Mouse (Mus musculus) neural tube, embryonic 12.5 days (tissue): ENCODE data around the gene Tapbp. TPM values are rescaled to one million over a fixed set of nuclear protein-coding genes. Genes with fewer than 3 reads are reported as not detected.

Experiments
- ATAC-seq: fragments of 200-750 bp; cut with Nextera tagmentation; 2 replicates; pipeline ENCODE4 v1.8.0; 2017; ENCODE audit warnings: low read depth, mild to moderate bottlenecking, moderate TSS enrichment, moderate library complexity; ENCODE audit not compliant: low FRiP score
- H3K27ac ChIP-seq: fragments of 300-500 bp; sonication (generic); 2 replicates; pipeline ENCODE4 v1.5.1; 2016
- H3K27me3 ChIP-seq: fragments of 300-500 bp; sonication (generic); replicated peaks from 2 replicates; pipeline ENCODE4 v1.6.1; 2016; ENCODE audit warnings: mild to moderate bottlenecking
- H3K36me3 ChIP-seq: fragments of 300-500 bp; sonication (generic); 2 replicates; pipeline ENCODE4 v1.6.1; 2016; ENCODE audit warnings: mild to moderate bottlenecking
- H3K4me1 ChIP-seq: fragments of 300-500 bp; sonication (generic); 2 replicates; pipeline ENCODE4 v1.6.1; 2016
- H3K4me2 ChIP-seq: fragments of 300-500 bp; sonication (generic); replicated peaks from 2 replicates; pipeline ENCODE4 v1.6.1; 2016; ENCODE audit warnings: mild to moderate bottlenecking
- H3K4me3 ChIP-seq: fragments of 300-500 bp; sonication (generic); 2 replicates; pipeline ENCODE4 v1.5.1; 2016
- H3K9ac ChIP-seq: fragments of 300-500 bp; sonication (generic); 2 replicates; pipeline ENCODE4 v1.6.1; 2016; ENCODE audit warnings: mild to moderate bottlenecking
- H3K9me3 ChIP-seq: fragments of 300-500 bp; sonication (generic); 2 replicates; pipeline ENCODE4 v1.6.1; 2016; ENCODE audit warnings: mild to moderate bottlenecking
- WGBS: fragments of 180-500 bp; shearing (Covaris S2); methylation state at CpG from one replicate; pipeline ENCODE4 v1.1.7; 2016; 5-methylcytosine and 5-hydroxymethylcytosine counted together
- polyA plus RNA-seq: library from polyadenylated mRNA; unstranded; fragments of >200 nt; fragmentation: Nextera tagmentation; extraction: Ambion mirVana; gene quantifications from 2 replicates; pipeline ENCODE4 v1.2.1, GENCODE M21; 2016

Tapbp gene
- polyA plus RNA-seq, 1 experiment from 2014 or later = 23.6 TPM

GRCm38 (mm10) chr17:33930280-33931158, 14.8 kb downstream of the Tapbp start:
- ATAC-seq = no peak; the same call in 1 of the 2 replicates
- Histone ChIP-seq H3K9me3 (no peaks in the 10 kb centered on the region), H3K27ac (peak overlapping the region; percentile 94), H3K4me2 (peak overlapping the region; percentile 98), H3K36me3 (peaks cover 49% of the 10 kb centered on the region), H3K27me3 (no peaks in the 10 kb centered on the region; the same call in 1 of the 2 replicates), H3K9ac (peak overlapping the region; percentile 88), H3K4me3 (peak overlapping the region; percentile 82), H3K4me1 (peaks cover 21% of the 10 kb centered on the region)
- WGBS = under 1% methylated on average over 45 of the region's 45 CpGs

GRCm38 (mm10) chr17:33931159-33931866, 15.6 kb downstream of the Tapbp start:
- Histone ChIP-seq H3K9me3 (no peaks in the 10 kb centered on the region), H3K9ac (peak overlapping the region; percentile 88), H3K36me3 (peaks cover 49% of the 10 kb centered on the region), H3K4me1 (peaks cover 21% of the 10 kb centered on the region), H3K27ac (no peak overlapping the region), H3K4me3 (peak overlapping the region; percentile 82), H3K27me3 (no peaks in the 10 kb centered on the region; the same call in 1 of the 2 replicates), H3K4me2 (peak overlapping the region; percentile 98)
- no peak for ATAC-seq
- 31% methylated on average over 18 of the region's 18 CpGs for WGBS

- H3K27ac ChIP-seq = no peak overlapping the region
- peaks cover 21% of the 10 kb centered on the region for H3K4me1 ChIP-seq
- H3K4me3 ChIP-seq = no peak overlapping the region
- no peaks in the 10 kb centered on the region; the same call in 1 of the 2 replicates for H3K27me3 ChIP-seq
- peak overlapping the region; percentile 98; the same call in 1 of the 2 replicates for H3K4me2 ChIP-seq
- H3K9me3 ChIP-seq = no peaks in the 10 kb centered on the region
- ATAC-seq = no peak
- no peak overlapping the region for H3K9ac ChIP-seq
- peaks cover 48% of the 10 kb centered on the region for H3K36me3 ChIP-seq
- WGBS = 92% methylated on average over 11 of the region's 11 CpGs
Measured at GRCm38 (mm10) chr17:33931947-33932346, 16.2 kb downstream of the Tapbp start.

- no peak for ATAC-seq
- H3K4me1 ChIP-seq = peaks cover 21% of the 10 kb centered on the region
- peaks cover 53% of the 10 kb centered on the region for H3K36me3 ChIP-seq
- H3K27me3 ChIP-seq = no peaks in the 10 kb centered on the region; the same call in 1 of the 2 replicates
- H3K4me2 ChIP-seq = no peak overlapping the region
- H3K4me3 ChIP-seq = no peak overlapping the region
- no peak overlapping the region for H3K9ac ChIP-seq
- no peak overlapping the region for H3K27ac ChIP-seq
- no peaks in the 10 kb centered on the region for H3K9me3 ChIP-seq
- 90% methylated on average over 14 of the region's 14 CpGs for WGBS
Measured at GRCm38 (mm10) chr17:33932448-33932847, 16.7 kb downstream of the Tapbp start.

GRCm38 (mm10) chr17:33932970-33933369, 17.3 kb downstream of the Tapbp start:
- H3K9me3 ChIP-seq = no peaks in the 10 kb centered on the region
- H3K9ac ChIP-seq = no peak overlapping the region
- H3K27ac ChIP-seq = no peak overlapping the region
- no peak overlapping the region for H3K4me2 ChIP-seq
- H3K4me3 ChIP-seq = no peak overlapping the region
- H3K27me3 ChIP-seq = no peaks in the 10 kb centered on the region; the same call in 1 of the 2 replicates
- ATAC-seq = no peak
- peaks cover 56% of the 10 kb centered on the region for H3K36me3 ChIP-seq
- H3K4me1 ChIP-seq = peaks cover 21% of the 10 kb centered on the region
- WGBS = 93% methylated on average over 15 of the region's 15 CpGs

- Histone ChIP-seq H3K9me3 (no peaks in the 10 kb centered on the region), H3K36me3 (peaks cover 61% of the 10 kb centered on the region), H3K27me3 (no peaks in the 10 kb centered on the region; the same call in 1 of the 2 replicates), H3K4me3 (no peak overlapping the region), H3K9ac (0 out of 2 replicates have a peak overlapping the region, but pooled peaks have one; percentile 17), H3K4me1 (peaks cover 23% of the 10 kb centered on the region), H3K4me2 (no peak overlapping the region), H3K27ac (no peak overlapping the region)
- 89% methylated on average over 21 of the region's 21 CpGs for WGBS
- no peak for ATAC-seq
Measured at GRCm38 (mm10) chr17:33935422-33936055, 19.8 kb downstream of the Tapbp start.

GRCm38 (mm10) chr17:33936993-33937392, 21.3 kb downstream of the Tapbp start:
- Histone ChIP-seq H3K9me3 (no peaks in the 10 kb centered on the region), H3K9ac (no peak overlapping the region), H3K27ac (no peak overlapping the region), H3K4me1 (peaks cover 27% of the 10 kb centered on the region), H3K36me3 (peaks cover 59% of the 10 kb centered on the region), H3K4me3 (no peak overlapping the region), H3K4me2 (no peak overlapping the region), H3K27me3 (no peaks in the 10 kb centered on the region)
- WGBS = 90% methylated on average over 15 of the region's 15 CpGs
- ATAC-seq = no peak

- no peak for ATAC-seq
- no peaks in the 10 kb centered on the region for H3K27me3 ChIP-seq
- H3K4me1 ChIP-seq = peaks cover 28% of the 10 kb centered on the region
- H3K9me3 ChIP-seq = no peaks in the 10 kb centered on the region
- peaks cover 51% of the 10 kb centered on the region for H3K36me3 ChIP-seq
- H3K27ac ChIP-seq = no peak overlapping the region
- H3K9ac ChIP-seq = no peak overlapping the region; the same call in 1 of the 2 replicates
- H3K4me2 ChIP-seq = peak overlapping the region; percentile 99
- H3K4me3 ChIP-seq = peak overlapping the region; percentile 5; the same call in 1 of the 2 replicates
- WGBS = 81% methylated on average over 11 of the region's 11 CpGs
Measured at GRCm38 (mm10) chr17:33938783-33939182, 23.1 kb downstream of the Tapbp start.

GRCm38 (mm10) chr17:33940206-33940805, 24.6 kb downstream of the Tapbp start, which contains the start of the genes Pfdn6 and Wdr46:
Gene Pfdn6 (minus strand): TSS chr17:33940343.
Gene Wdr46 (plus strand): TSS chr17:33940660.
- peak; percentile 85 for ATAC-seq
- H3K27me3 ChIP-seq = no peaks in the 10 kb centered on the region
- under 1% methylated on average over 36 of the region's 36 CpGs for WGBS
- no peaks in the 10 kb centered on the region for H3K9me3 ChIP-seq
- peak within 1 kb of the TSS; percentile 83 for H3K9ac ChIP-seq
- peaks cover 28% of the 10 kb centered on the region for H3K4me1 ChIP-seq
- H3K27ac ChIP-seq = no peak within 1 kb of the TSS
- H3K36me3 ChIP-seq = peaks cover 49% of the 10 kb centered on the region
- peak within 1 kb of the TSS; percentile 99 for H3K4me2 ChIP-seq
- H3K4me3 ChIP-seq = peak within 1 kb of the TSS; percentile 89

- Histone ChIP-seq H3K27ac (no peak overlapping the region), H3K36me3 (peaks cover 48% of the 10 kb centered on the region), H3K4me3 (peak overlapping the region; percentile 89)
Measured at GRCm38 (mm10) chr17:33940981-33941380, 25.3 kb downstream of the Tapbp start.

GRCm38 (mm10) chr17:33941381-33941780, 25.7 kb downstream of the Tapbp start:
- peak overlapping the region; percentile 76 for H3K9ac ChIP-seq
- H3K4me1 ChIP-seq = peaks cover 28% of the 10 kb centered on the region
- H3K27me3 ChIP-seq = no peaks in the 10 kb centered on the region
- peaks cover 51% of the 10 kb centered on the region for H3K36me3 ChIP-seq
- H3K4me3 ChIP-seq = peak overlapping the region; percentile 89
- H3K27ac ChIP-seq = no peak overlapping the region
- H3K9me3 ChIP-seq = no peaks in the 10 kb centered on the region
- WGBS = 56% methylated on average over 19 of the region's 19 CpGs
- ATAC-seq = no peak
- H3K4me2 ChIP-seq = peak overlapping the region; percentile 99

More at GRCm38 (mm10) chr17:33940981-33941380, 25.3 kb downstream of the Tapbp start:
- Histone ChIP-seq H3K4me1 (peaks cover 28% of the 10 kb centered on the region), H3K9me3 (no peaks in the 10 kb centered on the region), H3K27me3 (no peaks in the 10 kb centered on the region), H3K9ac (peak overlapping the region; percentile 76), H3K4me2 (peak overlapping the region; percentile 99)
- no peak for ATAC-seq
- WGBS = 4% methylated on average over 26 of the region's 26 CpGs
